Mouse (Mus musculus) thymus, adult 2 months (tissue): ENCODE data around the gene Rps6kb1.
A peak's percentile ranks its signal among the peaks of the same experiment; 100 is the strongest.

ENCODE experiments used
- CTCF ChIP-seq: fragments of 200-500 bp; IDR thresholded peaks from 2 replicates; pipeline ENCODE4 v1.5.1; 2012; ENCODE audit warnings: mild to moderate bottlenecking, control low read depth, low read length, moderate library complexity, borderline replicate concordance; ENCODE audit not compliant: control insufficient read depth, poor library complexity, insufficient read depth; ENCODE audit errors: extremely low read depth
- POLR2A ChIP-seq: fragments of 200-500 bp; IDR thresholded peaks from 2 replicates; pipeline ENCODE4 v1.6.1; 2012; ENCODE audit warnings: mild to moderate bottlenecking, low read length, control low read depth, moderate library complexity; ENCODE audit not compliant: control insufficient read depth, poor library complexity, insufficient read depth; ENCODE audit errors: extremely low read depth

DNA sequence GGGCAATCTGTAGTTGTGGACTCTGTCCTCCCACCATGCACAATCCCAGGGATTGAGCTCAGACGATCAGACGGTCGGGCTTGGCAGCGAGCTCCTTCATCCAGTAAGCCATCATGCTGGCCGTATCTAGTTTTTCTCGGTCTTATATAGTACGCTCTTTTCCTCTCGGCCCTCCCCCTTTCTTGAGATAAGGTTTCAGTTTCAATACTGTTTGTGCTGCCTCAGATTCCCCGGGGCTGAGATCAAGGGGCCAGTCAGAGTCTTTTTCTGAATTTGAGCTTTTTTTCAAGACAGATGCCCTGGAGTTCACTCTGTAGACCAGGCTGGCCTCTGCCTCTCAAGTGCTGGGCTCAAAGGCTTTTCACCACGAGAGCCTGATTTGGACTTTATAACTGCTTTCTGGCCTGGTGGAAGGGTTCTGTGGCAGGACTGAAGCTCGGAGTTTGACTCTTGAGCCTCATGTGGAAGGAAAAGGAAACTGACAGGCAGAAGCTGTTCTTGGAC lies 36.7 kb upstream of the Rps6kb1 start:
- TF ChIP-seq CTCF (no peak), POLR2A (peak; percentile 59; the same call in 1 of the 2 replicates)
